ENCODE assay signal across 8 mouse cellular contexts in genomic region chr15:65703559-65703958, GRCm38 (mm10).
DNase-seq lines count a peak whose midpoint lies in the region; ATAC-seq and TF ChIP-seq lines count a peak whose summit lies in the region.

No protein-coding gene starts in this region.

- no peak for ATAC-seq in hindbrain, embryonic 11.5 days (ENCODE audit: low FRiP score)
- no peak; the same call in 1 of the 2 replicates for ATAC-seq in hindbrain, embryonic 12.5 days (ENCODE audit: low FRiP score)
- no peak for ATAC-seq in monocyte, adult 5-6 weeks (replicated peaks; ENCODE audit: insufficient number of reproducible peaks, low FRiP score, low TSS enrichment, poor library complexity, severe bottlenecking)

- no peak overlapping the region for H3K27ac ChIP-seq in hindbrain, embryonic 11.5 days (ENCODE audit: low read depth, low read length)
- no peak overlapping the region for H3K27ac ChIP-seq in hindbrain, embryonic 12.5 days

- H3K4me2 ChIP-seq in hindbrain, embryonic 11.5 days (replicated peaks; ENCODE audit: low read depth, low read length): no peak overlapping the region
- no peak overlapping the region for H3K4me2 ChIP-seq in hindbrain, embryonic 12.5 days (replicated peaks)

- H3K36me3 ChIP-seq in hindbrain, embryonic 11.5 days (ENCODE audit: control insufficient read depth, insufficient read depth, low read length): no peaks in the 10 kb centered on the region
- no peaks in the 10 kb centered on the region for H3K36me3 ChIP-seq in hindbrain, embryonic 12.5 days
- H3K36me3 ChIP-seq in E14TG2a.4 (ENCODE audit: insufficient read depth, low read length): no peaks in the 10 kb centered on the region

- intact Hi-C loops in gastrocnemius, postnatal 36 days (cut with DNase I): no loop called here

- H3K4me1 ChIP-seq in hindbrain, embryonic 11.5 days (replicated peaks; ENCODE audit: control insufficient read depth, insufficient read depth, low read length): no peaks in the 10 kb centered on the region
- no peaks in the 10 kb centered on the region for H3K4me1 ChIP-seq in hindbrain, embryonic 12.5 days
- no peaks in the 10 kb centered on the region for H3K4me1 ChIP-seq in E14TG2a.4 (replicated peaks; ENCODE audit: low read depth, low read length)

- no peaks in the 10 kb centered on the region for H3K9me3 ChIP-seq in hindbrain, embryonic 11.5 days (ENCODE audit: control insufficient read depth, low read length)
- no peaks in the 10 kb centered on the region for H3K9me3 ChIP-seq in hindbrain, embryonic 12.5 days (replicated peaks)
- H3K9me3 ChIP-seq in E14TG2a.4 (ENCODE audit: low read length): peaks cover 6% of the 10 kb centered on the region; the same call in 1 of the 2 replicates

- DNase-seq in hindbrain, embryonic 11.5 days (ENCODE audit: low spot score): peak; percentile 8
- peak; percentile 39 to 64 for DNase-seq in cerebellum, postnatal 25 days
- peak; percentile 25 to 29 for DNase-seq in layer of hippocampus, adult 8-10 months (ENCODE audit: low spot score in 2 of 2)
- DNase-seq in retina, postnatal 1 day: peak; percentile 44
- no peak for DNase-seq in gastrocnemius, postnatal 36 days

- H3K9ac ChIP-seq in hindbrain, embryonic 11.5 days (ENCODE audit: low read depth, low read length): no peak overlapping the region
- H3K9ac ChIP-seq in hindbrain, embryonic 12.5 days: no peak overlapping the region

- 57% methylated on average over 3 of the region's 3 CpGs for WGBS in hindbrain, embryonic 11.5 days
- WGBS in hindbrain, embryonic 12.5 days: 52% methylated on average over 3 of the region's 3 CpGs

- peak; percentile 37 for TF ChIP-seq CTCF in E14TG2a.4 (conservative IDR thresholded peaks at IDR 0.05; ENCODE audit: low read length)

- no peak overlapping the region for H3K4me3 ChIP-seq in hindbrain, embryonic 11.5 days (ENCODE audit: low read depth, low read length)
- no peak overlapping the region for H3K4me3 ChIP-seq in hindbrain, embryonic 12.5 days
- H3K4me3 ChIP-seq in E14TG2a.4 (replicated peaks; ENCODE audit: low read length): no peak overlapping the region

- no peaks in the 10 kb centered on the region for H3K27me3 ChIP-seq in hindbrain, embryonic 11.5 days (ENCODE audit: control insufficient read depth, insufficient read depth, low read length)
- no peaks in the 10 kb centered on the region for H3K27me3 ChIP-seq in hindbrain, embryonic 12.5 days
- H3K27me3 ChIP-seq in E14TG2a.4 (ENCODE audit: insufficient read depth, low read length): peaks cover 2% of the 10 kb centered on the region; the same call in 1 of the 2 replicates

Comparison
In these comparisons a context has a peak if more than half of its experiments do, and no peak if none do; other contexts are left out.
1. DNase-seq: peak in hindbrain, embryonic 11.5 days (single experiment), cerebellum, postnatal 25 days (2 of 2), layer of hippocampus, adult 8-10 months (2 of 2) and retina, postnatal 1 day (single experiment); none in gastrocnemius, postnatal 36 days (0 of 2).